Mouse (Mus musculus) heart, embryonic 14.5 days (tissue): Measurements from ENCODE around the gene Jsrp1. TPM values are rescaled to one million over a fixed set of nuclear protein-coding genes. Genes with fewer than 3 reads are reported as not detected.

Source experiments
- ATAC-seq: fragments of 200-750 bp; cut with Nextera tagmentation; 2 replicates; pipeline ENCODE4 v1.8.0; 2017; ENCODE audit warnings: low read depth, moderate TSS enrichment; ENCODE audit not compliant: insufficient number of reproducible peaks, insufficient read depth, low FRiP score
- H3K27ac ChIP-seq, 2 experiments: fragments of 200-500 bp in 1 of 2; fragments of 300-500 bp in 1 of 2; sonication (generic) in 1 of 2; replicated peaks in 1 of 2; 2 replicates each; pipeline ENCODE4 v1.5.1; 2012 to 2014; ENCODE audit warnings: low read depth in 2 of 2, low read length in 2 of 2, control low read depth in 1 of 2, mild to moderate bottlenecking in 1 of 2, mixed read lengths in 1 of 2; ENCODE audit not compliant: control insufficient read depth in 1 of 2, insufficient read depth in 1 of 2
- H3K27me3 ChIP-seq: fragments of 300-500 bp; sonication (generic); 2 replicates; pipeline ENCODE4 v1.6.1; 2014; ENCODE audit warnings: mild to moderate bottlenecking, low read length, control low read depth; ENCODE audit not compliant: control insufficient read depth, insufficient read depth
- H3K36me3 ChIP-seq: fragments of 300-500 bp; sonication (generic); 2 replicates; pipeline ENCODE4 v1.6.1; 2014; ENCODE audit warnings: mild to moderate bottlenecking, control low read depth, low read length, mixed read lengths; ENCODE audit not compliant: control insufficient read depth, insufficient read depth
- H3K4me1 ChIP-seq, 2 experiments: fragments of 200-500 bp in 1 of 2; fragments of 300-500 bp in 1 of 2; sonication (generic) in 1 of 2; 2 replicates each; pipeline ENCODE4 v1.6.1; 2012 to 2014; ENCODE audit warnings: low read length in 2 of 2, control low read depth in 1 of 2, mixed read lengths in 1 of 2; ENCODE audit not compliant: control insufficient read depth in 2 of 2, insufficient read depth in 2 of 2
- H3K4me2 ChIP-seq: fragments of 300-500 bp; sonication (generic); 2 replicates; pipeline ENCODE4 v1.6.1; 2014; ENCODE audit warnings: mild to moderate bottlenecking, low read length
- H3K4me3 ChIP-seq, 2 experiments: fragments of 200-500 bp in 1 of 2; fragments of 300-500 bp in 1 of 2; sonication (generic) in 1 of 2; 2 replicates each; pipeline ENCODE4 v1.5.1; 2012 to 2014; ENCODE audit warnings: low read length in 2 of 2, mild to moderate bottlenecking in 2 of 2, control low read depth in 1 of 2, low read depth in 1 of 2, moderate library complexity in 1 of 2; ENCODE audit not compliant: control insufficient read depth in 1 of 2, insufficient read depth in 1 of 2
- H3K9ac ChIP-seq: fragments of 300-500 bp; sonication (generic); 2 replicates; pipeline ENCODE4 v1.6.1; 2014; ENCODE audit warnings: mild to moderate bottlenecking, low read length
- H3K9me3 ChIP-seq: fragments of 300-500 bp; sonication (generic); 2 replicates; pipeline ENCODE4 v1.6.1; 2016; ENCODE audit warnings: low read length, control low read depth; ENCODE audit not compliant: control insufficient read depth
- WGBS: fragments of 180-500 bp; shearing (Covaris S2); extraction: QIAGEN DNeasy Blood & Tissue Kit; methylation state at CpG from one replicate; pipeline ENCODE4 v1.1.7; 2014; 5-methylcytosine and 5-hydroxymethylcytosine counted together
- polyA plus RNA-seq: library from polyadenylated mRNA; unstranded; fragments of >200 nt; fragmentation: Nextera tagmentation; extraction: Ambion mirVana; gene quantifications from 2 replicates; pipeline ENCODE4 v1.2.1, GENCODE M21; 2014

Jsrp1 gene
- polyA plus RNA-seq, 1 experiment from 2014 or later: 5.5 TPM

DNA sequence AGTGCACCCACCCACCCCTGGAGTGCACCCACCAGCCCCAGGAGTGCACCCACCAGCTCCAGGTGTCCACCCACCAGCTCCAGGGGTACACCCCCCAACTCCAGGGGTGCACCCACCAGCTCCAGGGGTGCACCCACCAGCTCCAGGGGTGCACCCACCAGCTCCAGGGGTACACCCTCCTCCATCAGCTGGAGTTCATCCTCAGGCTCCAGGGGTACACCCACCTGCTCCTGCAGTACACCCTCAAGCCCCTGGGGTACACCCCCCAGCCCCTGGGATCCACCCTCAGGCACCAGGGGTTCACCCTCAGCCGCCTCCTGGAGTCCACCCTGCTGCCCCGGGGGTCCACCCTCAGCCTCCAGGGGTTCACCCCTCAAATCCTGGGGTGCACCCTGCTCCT lies 9.0 kb downstream of the Jsrp1 start:
- Histone ChIP-seq H3K9ac (peak overlapping the region; percentile 42), H3K27ac (peak overlapping the region in 1 of 2 experiments; percentile 17; a peak in 1 of 4 replicates), H3K9me3 (no peaks in the 10 kb centered on the region), H3K27me3 (no peaks in the 10 kb centered on the region), H3K36me3 (peaks cover 51% of the 10 kb centered on the region), H3K4me2 (no peak overlapping the region), H3K4me3 (no peak overlapping the region), H3K4me1 (peaks cover 29 to 48% of the 10 kb centered on the region in 2 experiments)
- no peak for ATAC-seq
- WGBS: 90% methylated on average over 2 of the region's 2 CpGs

DNA sequence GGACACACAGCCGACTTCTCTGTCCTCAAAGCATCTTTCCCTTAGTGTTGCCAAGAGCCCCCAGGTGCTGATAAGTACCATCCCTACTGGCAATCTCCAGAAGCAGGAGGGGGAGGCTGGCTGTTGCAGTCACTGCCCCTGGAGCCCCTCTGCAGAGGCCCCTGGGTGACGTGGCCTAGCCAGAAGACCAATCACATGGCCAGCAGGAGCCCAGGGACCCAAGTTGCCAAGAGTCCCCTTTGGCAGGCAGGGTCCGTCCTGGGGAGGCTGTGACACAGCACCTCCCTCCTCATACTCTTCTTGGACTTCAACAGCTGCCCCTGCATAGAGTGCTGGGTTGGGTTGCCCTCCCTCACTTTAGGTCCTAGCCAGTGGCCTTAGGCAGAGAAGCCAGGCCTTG lies 10.3 kb downstream of the Jsrp1 start:
- ATAC-seq: no peak
- Histone ChIP-seq H3K36me3 (peaks cover 51% of the 10 kb centered on the region), H3K27me3 (no peaks in the 10 kb centered on the region), H3K9ac (no peak overlapping the region), H3K4me1 (peaks cover 16 to 36% of the 10 kb centered on the region in 2 experiments), H3K4me3 (no peak overlapping the region), H3K4me2 (no peak overlapping the region), H3K9me3 (no peaks in the 10 kb centered on the region), H3K27ac (no peak overlapping the region)
- WGBS: 62% methylated on average over 3 of the region's 3 CpGs

DNA sequence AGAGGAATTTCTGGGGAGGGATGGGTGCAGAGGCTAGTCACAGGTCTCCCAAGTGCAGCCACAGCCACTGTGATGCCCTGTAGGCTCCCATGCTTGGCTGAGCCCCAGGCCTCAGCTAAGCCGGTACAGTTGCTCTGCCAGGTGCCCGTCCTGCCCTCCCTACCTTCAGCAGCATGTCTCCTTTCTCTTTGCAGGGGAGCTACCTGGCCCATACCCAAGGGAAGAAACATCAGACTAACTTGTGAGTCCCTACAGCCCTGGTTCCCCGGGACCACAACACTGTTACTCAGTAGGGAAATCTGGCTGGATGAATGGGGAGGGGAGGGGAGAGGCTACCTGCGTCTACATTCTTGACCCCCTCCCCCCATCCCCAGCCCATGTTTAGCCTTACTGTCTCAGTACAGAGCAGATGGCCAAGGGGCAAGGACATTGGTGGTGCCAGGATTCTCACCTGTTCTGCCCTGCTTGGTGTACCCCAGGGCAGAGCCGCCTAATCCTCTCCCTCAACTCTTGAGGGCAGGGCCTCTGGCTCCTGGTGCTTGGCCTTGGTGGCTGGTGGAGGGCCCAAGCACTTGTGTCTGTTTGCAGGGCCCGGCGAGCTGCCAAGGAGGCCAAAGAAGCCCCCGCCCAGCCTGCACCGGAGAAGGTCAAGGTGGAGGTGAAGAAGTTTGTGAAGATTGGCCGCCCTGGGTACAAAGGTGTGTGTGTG lies 10.9 kb downstream of the Jsrp1 start:
- Histone ChIP-seq H3K27ac (no peak overlapping the region), H3K4me2 (no peak overlapping the region), H3K36me3 (peaks cover 51% of the 10 kb centered on the region), H3K4me1 (peaks cover 12 to 33% of the 10 kb centered on the region in 2 experiments; a peak in 3 of 4 replicates), H3K27me3 (no peaks in the 10 kb centered on the region), H3K9ac (no peak overlapping the region), H3K4me3 (no peak overlapping the region), H3K9me3 (no peaks in the 10 kb centered on the region)
- no peak for ATAC-seq
- 84% methylated on average over 10 of the region's 10 CpGs for WGBS

DNA sequence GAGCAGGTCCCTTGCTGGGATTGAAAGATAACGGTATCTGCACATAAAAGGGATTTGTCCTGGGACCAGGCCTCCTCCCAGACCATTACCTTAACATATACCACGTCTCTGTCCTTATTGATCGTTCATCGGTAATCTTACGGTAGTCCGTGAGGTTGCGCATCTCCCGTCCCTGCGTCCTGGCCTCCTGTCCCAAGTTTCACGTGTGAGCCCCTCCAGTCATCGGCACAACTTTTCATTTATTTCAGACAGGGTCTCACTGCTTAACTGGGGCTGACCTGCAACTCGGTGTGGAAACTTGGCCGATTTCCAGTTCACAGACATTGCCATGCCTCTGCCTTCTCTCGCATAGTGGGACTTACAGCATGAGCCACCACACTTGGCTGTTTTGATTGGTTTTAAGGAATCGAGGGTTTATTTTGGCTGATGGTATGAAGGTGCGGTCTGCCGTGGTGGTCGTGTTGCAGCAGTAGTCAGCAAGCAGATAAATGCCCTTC lies 14.2 kb downstream of the Jsrp1 start:
- Histone ChIP-seq H3K27me3 (no peaks in the 10 kb centered on the region), H3K4me3 (peak overlapping the region; percentile 69 to 84), H3K9ac (peak overlapping the region; percentile 94), H3K9me3 (no peaks in the 10 kb centered on the region), H3K4me1 (peaks cover 2 to 16% of the 10 kb centered on the region in 2 experiments; a peak in 3 of 4 replicates), H3K27ac (peak overlapping the region; percentile 81 to 93), H3K36me3 (peaks cover 67% of the 10 kb centered on the region), H3K4me2 (peak overlapping the region; percentile 92)
- WGBS: 2% methylated on average over 18 of the region's 18 CpGs
- ATAC-seq: no peak

DNA sequence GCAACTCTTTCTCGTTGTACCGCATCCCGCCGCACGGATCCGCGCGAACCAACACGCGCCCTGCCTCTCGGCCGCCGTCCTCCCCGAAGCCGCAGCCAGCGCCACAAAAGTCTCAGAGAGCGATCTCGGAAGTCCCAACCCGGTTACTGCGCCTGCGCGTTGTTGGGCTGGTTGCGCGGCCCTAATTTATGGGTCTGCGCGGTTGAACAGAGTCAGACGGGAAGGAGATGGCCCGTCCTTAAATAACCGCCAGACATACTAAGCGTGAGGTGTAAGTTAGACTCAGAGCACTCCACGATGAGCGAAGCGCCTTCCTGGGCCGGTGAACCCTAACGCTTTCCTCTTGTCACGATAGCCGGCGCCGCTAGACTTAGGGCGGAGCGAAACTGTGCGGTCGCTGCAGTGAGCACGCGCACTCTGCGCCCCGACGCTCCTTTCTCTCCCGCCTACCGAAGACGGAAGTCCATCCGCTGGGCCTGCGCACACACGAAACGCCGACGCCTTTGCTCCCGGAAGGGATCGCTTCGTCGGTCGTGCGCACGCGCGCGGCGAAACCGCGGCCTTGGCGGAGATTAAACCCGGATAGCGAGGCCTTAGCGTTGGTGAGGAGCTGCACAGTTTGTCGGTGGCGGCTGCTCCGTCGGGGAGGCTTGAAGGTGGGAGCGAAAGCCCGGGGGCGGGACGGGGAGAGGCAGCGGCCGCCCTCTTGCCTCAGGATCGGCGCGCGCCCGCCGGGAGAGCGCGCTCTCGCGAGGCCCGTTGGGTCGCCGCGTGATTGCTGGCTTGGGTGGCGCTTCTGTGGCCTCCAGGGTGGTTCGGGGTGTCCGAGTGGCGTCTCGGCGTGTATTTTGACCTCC lies 14.9 kb downstream of the Jsrp1 start, which contains the start of the genes Sf3a2 and Plekhj1:
TSS of gene Sf3a2 (plus strand) at position 49 of the 857 bp plus-strand sequence.
TSS of gene Plekhj1 (minus strand) at position 477 of the 857 bp plus-strand sequence.
- H3K27me3 ChIP-seq: no peaks in the 10 kb centered on the region
- H3K36me3 ChIP-seq: peaks cover 67% of the 10 kb centered on the region
- peak; percentile 89 for ATAC-seq
- peak within 1 kb of the TSS; percentile 93 to 97 for H3K27ac ChIP-seq
- peaks cover 2 to 16% of the 10 kb centered on the region in 2 experiments; a peak in 3 of 4 replicates for H3K4me1 ChIP-seq
- peak within 1 kb of the TSS; percentile 69 to 84 for H3K4me3 ChIP-seq
- peak within 1 kb of the TSS; percentile 94 for H3K9ac ChIP-seq
- no peaks in the 10 kb centered on the region for H3K9me3 ChIP-seq
- WGBS: under 1% methylated on average over 104 of the region's 104 CpGs
- peak within 1 kb of the TSS; percentile 92 for H3K4me2 ChIP-seq

DNA sequence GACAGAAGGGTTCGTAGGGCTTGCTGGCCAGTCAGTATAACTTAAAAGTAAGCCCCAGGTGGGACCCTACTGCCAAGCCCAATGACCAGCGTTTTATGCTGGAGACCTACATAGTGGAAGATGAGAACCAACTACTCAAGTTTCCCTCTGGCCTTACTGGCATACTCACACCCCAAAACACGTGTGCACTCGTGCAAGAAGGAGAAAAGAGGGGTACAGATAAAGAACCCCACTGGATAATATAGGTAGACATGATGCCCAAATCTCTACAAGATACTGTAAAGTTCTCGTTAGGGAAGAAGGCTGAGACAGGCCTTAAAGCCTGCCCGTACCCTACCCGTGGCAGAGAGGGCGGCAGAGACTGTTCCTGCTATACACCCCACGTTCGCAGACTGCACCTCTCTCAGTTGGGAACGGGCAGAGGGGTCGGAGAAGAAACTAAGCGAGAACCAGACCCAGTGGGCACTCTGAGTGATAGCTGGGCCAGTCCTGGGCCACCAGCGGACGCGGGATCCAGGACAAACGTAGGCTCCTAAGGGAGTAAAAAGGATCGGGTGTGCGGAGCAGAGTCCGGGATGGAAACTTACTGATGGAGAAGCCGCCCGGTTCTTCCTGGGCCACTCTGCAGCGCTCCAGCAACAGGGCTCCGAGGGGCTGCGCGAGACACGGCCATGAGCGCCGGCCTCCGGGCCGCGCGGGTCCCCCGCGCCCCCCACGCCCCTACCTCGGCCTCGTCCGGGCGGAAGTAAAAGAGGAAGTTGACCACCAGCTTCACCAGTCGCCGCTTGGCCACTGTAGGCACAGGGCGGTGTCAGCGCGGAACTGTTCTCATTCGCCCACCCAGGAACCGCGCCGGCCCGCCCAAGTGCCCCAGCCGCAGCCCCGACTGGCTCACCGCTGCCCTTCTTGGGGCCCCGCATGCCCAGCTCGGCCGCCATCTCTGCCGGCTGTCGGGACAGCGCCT lies 15.8 kb downstream of the Jsrp1 start:
- Histone ChIP-seq H3K4me1 (peaks cover 2 to 16% of the 10 kb centered on the region in 2 experiments; a peak in 3 of 4 replicates), H3K9me3 (no peaks in the 10 kb centered on the region), H3K36me3 (peaks cover 67% of the 10 kb centered on the region), H3K4me3 (peak overlapping the region; percentile 69 to 84), H3K4me2 (peak overlapping the region; percentile 92), H3K9ac (peak overlapping the region; percentile 94), H3K27me3 (no peaks in the 10 kb centered on the region), H3K27ac (peak overlapping the region; percentile 93 to 97)
- WGBS: 4% methylated on average over 48 of the region's 59 CpGs
- peak; percentile 52 for ATAC-seq
